Mouse (Mus musculus) heart, postnatal 0 days (tissue): ENCODE measurements around the gene Fgfr2. TPM values are rescaled to one million over a fixed set of nuclear protein-coding genes. Genes with fewer than 3 reads are reported as not detected.

Experiments used
- ATAC-seq: fragments of 200-750 bp; cut with Nextera tagmentation; 2 replicates; pipeline ENCODE4 v1.8.0; 2017; ENCODE audit warnings: low read depth, moderate number of reproducible peaks, moderate library complexity; ENCODE audit not compliant: insufficient read depth
- DNase-seq: peaks from one replicate; pipeline ENCODE4 v3.0.0-alpha.2; 2016; ENCODE audit warnings: low spot score
- H3K27ac ChIP-seq: fragments of 300-500 bp; sonication (generic); 2 replicates; pipeline ENCODE4 v1.5.1; 2014; ENCODE audit warnings: low read depth, mild to moderate bottlenecking
- H3K27me3 ChIP-seq: fragments of 300-500 bp; sonication (generic); 2 replicates; pipeline ENCODE4 v1.6.1; 2014; ENCODE audit warnings: low read length, mixed read lengths; ENCODE audit not compliant: control insufficient read depth, insufficient read depth
- H3K36me3 ChIP-seq: fragments of 300-500 bp; sonication (generic); replicated peaks from 2 replicates; pipeline ENCODE4 v1.6.1; 2014; ENCODE audit warnings: low read length, mixed read lengths; ENCODE audit not compliant: control insufficient read depth, insufficient read depth
- H3K4me1 ChIP-seq: fragments of 300-500 bp; sonication (generic); 2 replicates; pipeline ENCODE4 v1.6.1; 2014; ENCODE audit warnings: antibody characterized with exemption; ENCODE audit not compliant: control insufficient read depth, insufficient read depth
- H3K4me2 ChIP-seq: fragments of 300-500 bp; sonication (generic); 2 replicates; pipeline ENCODE4 v1.6.1; 2014; ENCODE audit warnings: low read depth, mild to moderate bottlenecking, low read length, moderate library complexity
- H3K4me3 ChIP-seq: fragments of 300-500 bp; sonication (generic); 2 replicates; pipeline ENCODE4 v1.5.1; 2014; ENCODE audit warnings: low read depth, low read length
- H3K9ac ChIP-seq: fragments of 300-500 bp; sonication (generic); replicated peaks from 2 replicates; pipeline ENCODE4 v1.6.1; 2014; ENCODE audit warnings: low read depth, low read length, mixed read lengths
- H3K9me3 ChIP-seq: fragments of 300-500 bp; sonication (generic); replicated peaks from 2 replicates; pipeline ENCODE4 v1.6.1; 2016; ENCODE audit warnings: low read length; ENCODE audit not compliant: control insufficient read depth
- CTCF ChIP-seq: IDR thresholded peaks from 2 replicates; pipeline ENCODE4 v1.5.1; 2016; ENCODE audit warnings: antibody characterized with exemption, control low read depth, low read depth
- EP300 ChIP-seq: IDR thresholded peaks from 2 replicates; pipeline ENCODE4 v1.6.1; 2016; ENCODE audit warnings: antibody characterized with exemption, low read depth
- WGBS: fragments of 180-500 bp; shearing (Covaris S2); extraction: QIAGEN DNeasy Blood & Tissue Kit; methylation state at CpG from one replicate; pipeline ENCODE4 v1.1.7; 2014; 5-methylcytosine and 5-hydroxymethylcytosine counted together
- polyA plus RNA-seq: library from polyadenylated mRNA; unstranded; fragments of >200 nt; fragmentation: Nextera tagmentation; extraction: Ambion mirVana; gene quantifications from 2 replicates; pipeline ENCODE4 v1.2.1, GENCODE M21; 2015
- total RNA-seq: library from RNA; depleted of rRNA; stranded (reverse); fragments of >200 nt; gene quantifications from 2 replicates; pipeline ENCODE4 v1.2.3, GENCODE M21; 2014; ENCODE audit warnings: low replicate concordance

Gene Fgfr2
- total and polyA plus RNA-seq, 2 experiments from 2014 or later = 3.8 to 11.5 TPM

DNA sequence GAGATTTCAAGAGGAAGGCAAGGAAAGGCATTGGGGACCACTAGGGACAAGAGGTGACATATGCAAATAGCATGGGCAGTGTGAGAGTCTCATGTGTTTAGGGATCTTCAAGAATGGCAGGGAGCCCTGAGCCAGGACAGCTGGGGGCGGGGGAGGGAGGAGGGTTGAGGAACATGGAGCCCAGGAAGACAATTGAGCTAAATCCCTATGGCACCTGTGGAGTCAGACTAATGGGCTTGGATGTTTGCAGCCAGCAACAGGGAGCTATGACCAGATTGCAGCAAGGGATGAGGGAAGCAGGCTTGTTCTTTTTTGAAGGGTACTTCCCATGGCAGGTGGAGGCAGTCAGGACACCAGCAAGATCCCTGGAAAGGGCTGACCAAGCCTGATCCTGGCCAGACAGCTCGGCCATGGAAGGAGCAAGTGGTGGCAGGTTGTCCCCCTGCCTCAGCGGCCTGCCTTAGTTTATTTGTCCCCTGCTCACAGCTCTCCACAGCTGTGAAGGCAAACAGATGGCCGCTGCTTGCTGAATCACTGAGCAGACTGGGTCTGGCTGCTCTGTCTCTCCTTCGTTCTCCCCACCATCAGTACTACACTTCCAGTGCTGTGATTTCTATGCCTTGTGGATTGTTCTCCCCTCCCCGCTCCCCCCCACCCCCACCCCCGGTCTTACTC is 737.6 kb downstream of the Fgfr2 start:
- Histone ChIP-seq H3K4me1 (no peaks in the 10 kb centered on the region; the same call in 1 of the 2 replicates), H3K9me3 (no peaks in the 10 kb centered on the region), H3K27ac (no peak overlapping the region), H3K4me2 (no peak overlapping the region), H3K36me3 (no peaks in the 10 kb centered on the region), H3K27me3 (no peaks in the 10 kb centered on the region), H3K4me3 (no peak overlapping the region), H3K9ac (no peak overlapping the region)
- no peak for DNase-seq
- TF ChIP-seq CTCF = no peak
- no peak for TF ChIP-seq EP300
- WGBS = 62% methylated on average over 7 of the region's 7 CpGs
- ATAC-seq = no peak

DNA sequence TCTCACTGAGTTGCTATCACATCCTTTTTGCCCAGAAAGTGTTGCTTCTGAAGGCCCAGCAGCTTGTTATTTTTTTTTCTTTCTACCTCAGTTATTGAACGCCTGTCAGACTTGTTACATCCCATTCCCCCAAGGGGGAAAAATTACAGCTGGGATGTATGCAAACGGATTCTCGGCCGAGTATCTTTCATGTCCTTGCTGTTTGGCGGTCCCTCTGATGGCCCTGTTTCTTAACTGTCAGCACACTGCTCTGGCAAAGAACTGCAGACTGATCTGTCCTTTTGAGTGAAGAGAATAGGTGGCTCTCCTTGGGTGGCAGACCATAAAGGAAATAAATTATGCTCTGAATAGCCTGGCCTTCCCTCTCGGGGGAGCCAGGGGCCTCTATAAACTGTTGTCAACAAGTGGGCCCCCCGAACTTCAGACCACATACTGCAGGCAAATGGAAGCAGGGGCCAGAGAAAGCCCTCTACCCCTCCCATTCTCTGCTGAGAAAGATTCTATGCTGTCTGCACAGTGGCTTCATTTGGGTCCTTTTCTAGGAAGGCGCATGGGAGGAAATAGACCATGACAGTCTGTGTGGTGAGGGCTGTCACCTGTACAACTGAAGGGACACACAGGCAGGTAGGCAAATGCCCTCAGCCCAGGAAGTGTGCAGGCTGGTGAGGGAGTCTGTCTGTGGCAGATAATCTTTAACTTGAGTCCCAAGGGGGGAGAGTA is 738.3 kb downstream of the Fgfr2 start:
- no peak overlapping the region for H3K4me3 ChIP-seq
- H3K27ac ChIP-seq = no peak overlapping the region
- H3K36me3 ChIP-seq = no peaks in the 10 kb centered on the region
- DNase-seq (no peak), ATAC-seq (no peak)
- H3K4me2 ChIP-seq = no peak overlapping the region
- no peaks in the 10 kb centered on the region; the same call in 1 of the 2 replicates for H3K4me1 ChIP-seq
- H3K27me3 ChIP-seq = no peaks in the 10 kb centered on the region
- H3K9ac ChIP-seq = no peak overlapping the region
- TF ChIP-seq EP300 (no peak), CTCF (no peak)
- WGBS = 45% methylated on average over 8 of the region's 8 CpGs
- no peaks in the 10 kb centered on the region for H3K9me3 ChIP-seq

- 17% methylated on average over 1 of the region's 1 CpGs for WGBS
- Histone ChIP-seq H3K4me3 (no peak overlapping the region), H3K9me3 (no peaks in the 10 kb centered on the region), H3K36me3 (no peaks in the 10 kb centered on the region), H3K9ac (no peak overlapping the region), H3K27ac (no peak overlapping the region), H3K4me2 (no peak overlapping the region), H3K4me1 (no peaks in the 10 kb centered on the region), H3K27me3 (no peaks in the 10 kb centered on the region)
- ATAC-seq (no peak), DNase-seq (no peak)
- TF ChIP-seq CTCF (no peak), EP300 (no peak)
Measured at GRCm38 (mm10) chr7:132380634-132381336, 742.4 kb downstream of the Fgfr2 start.

DNA sequence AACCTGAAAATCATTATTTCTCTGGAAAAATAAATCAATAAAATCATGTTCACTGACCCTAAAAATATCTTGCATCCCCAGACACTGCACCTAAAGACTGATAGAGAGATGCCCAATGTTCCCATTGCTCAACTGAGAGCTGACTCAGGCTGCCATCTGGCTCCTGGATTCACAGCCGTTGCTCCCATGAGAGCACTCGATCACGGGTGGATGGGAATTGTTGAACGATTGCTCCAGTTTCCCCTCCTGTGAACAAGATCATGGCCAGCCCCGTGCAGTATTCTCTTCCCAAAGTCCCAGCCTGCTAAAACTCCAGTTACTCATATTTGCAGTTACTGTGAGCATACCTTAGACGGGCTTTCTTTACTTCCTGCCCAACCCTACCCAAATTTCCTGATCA is 745.2 kb downstream of the Fgfr2 start:
- no peak overlapping the region for H3K27ac ChIP-seq

DNA sequence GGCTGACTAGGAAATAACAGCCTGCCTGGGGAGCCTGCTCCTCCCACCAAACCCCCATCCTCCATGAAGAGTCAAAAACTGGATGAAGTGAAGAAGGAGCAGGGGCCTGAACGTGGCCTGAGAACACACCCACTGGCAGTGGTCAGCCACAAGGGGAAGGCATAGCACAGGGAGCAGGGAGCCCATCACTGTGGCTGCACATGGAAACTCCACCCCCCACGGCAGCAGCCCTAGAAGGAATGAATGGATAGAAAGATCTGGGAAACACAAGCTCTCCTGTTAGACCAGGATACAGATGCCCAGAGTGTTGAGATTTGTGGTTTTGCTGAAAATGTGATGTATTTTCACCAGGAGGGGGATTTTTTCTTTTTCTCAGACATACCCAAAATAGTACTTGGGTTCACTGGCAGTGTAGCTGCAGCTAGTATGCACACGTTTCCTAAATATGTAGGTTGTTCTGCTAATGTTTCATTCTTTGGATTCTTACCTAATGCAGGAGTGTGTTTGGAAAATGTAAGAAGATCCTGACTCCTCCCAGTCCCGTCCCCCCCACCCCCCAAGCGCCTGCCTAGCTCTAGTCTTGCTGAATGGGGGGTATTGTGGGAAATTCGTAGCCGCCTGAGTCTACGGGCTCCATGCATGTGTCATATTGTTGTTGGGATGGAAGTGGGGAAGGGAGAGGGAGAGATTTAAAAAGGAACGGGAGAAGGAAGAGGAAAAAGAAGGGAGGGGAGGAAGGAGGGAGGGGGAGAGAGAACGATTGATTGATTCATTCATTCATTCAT is 749.4 kb downstream of the Fgfr2 start:
- ATAC-seq = no peak
- no peak overlapping the region for H3K4me2 ChIP-seq
- DNase-seq = no peak
- WGBS = 66% methylated on average over 10 of the region's 10 CpGs
- no peaks in the 10 kb centered on the region for H3K36me3 ChIP-seq
- 0 out of 2 replicates have a peak, but pooled peaks have one; percentile 14 for TF ChIP-seq CTCF
- no peak for TF ChIP-seq EP300
- no peak overlapping the region for H3K9ac ChIP-seq
- H3K27ac ChIP-seq = no peak overlapping the region
- H3K4me1 ChIP-seq = peaks cover 3% of the 10 kb centered on the region
- no peaks in the 10 kb centered on the region for H3K27me3 ChIP-seq
- H3K9me3 ChIP-seq = no peaks in the 10 kb centered on the region
- H3K4me3 ChIP-seq = no peak overlapping the region

More for the DNA sequence above, 745.2 kb downstream of the Fgfr2 start:
- TF ChIP-seq CTCF (no peak), EP300 (no peak)
- Histone ChIP-seq H3K36me3 (no peaks in the 10 kb centered on the region), H3K4me2 (no peak overlapping the region), H3K9ac (no peak overlapping the region), H3K27me3 (no peaks in the 10 kb centered on the region), H3K4me3 (no peak overlapping the region), H3K4me1 (no peaks in the 10 kb centered on the region), H3K9me3 (no peaks in the 10 kb centered on the region)
- DNase-seq (no peak), ATAC-seq (no peak)
- WGBS = 69% methylated on average over 6 of the region's 6 CpGs
